Mouse (Mus musculus) bone marrow macrophage, adult 2 months (primary cell): ENCODE measurements around the gene Vill.

Experiments
- CTCF ChIP-seq: IDR thresholded peaks from 2 replicates; pipeline ENCODE4 v1.5.1; 2012; ENCODE audit warnings: low read depth, mild to moderate bottlenecking, low read length, moderate library complexity
- POLR2A ChIP-seq: IDR thresholded peaks from 2 replicates; pipeline ENCODE4 v1.6.1; 2012; ENCODE audit warnings: mild to moderate bottlenecking, low read depth, low read length, borderline replicate concordance

- TF ChIP-seq CTCF (no peak), POLR2A (no peak)
Observed at GRCm38 (mm10) chr9:119083966-119084365, 31.4 kb downstream of the Vill start.
